Mouse (Mus musculus) heart, adult 2 months (tissue): ENCODE data around the gene Rragd.

Experiments used
- CTCF ChIP-seq: fragments of 200-600 bp; IDR thresholded peaks from 2 replicates; pipeline ENCODE4 v1.8.1; 2022; ENCODE audit warnings: antibody characterized with exemption, mild to moderate bottlenecking, moderate library complexity
- EP300 ChIP-seq: fragments of 200-500 bp; IDR thresholded peaks from 2 replicates; pipeline ENCODE4 v1.6.1; 2011; ENCODE audit warnings: low read depth, low read length, control low read depth; ENCODE audit not compliant: insufficient read depth

GRCm38 (mm10) chr4:33052055-33052454 is 69.2 kb downstream of the Rragd start:
- TF ChIP-seq CTCF (no peak), EP300 (no peak)
